Mouse (Mus musculus) spleen, adult 2 months (tissue): ENCODE measurements around the gene Tmem260.

Source experiments
- CTCF ChIP-seq: fragments of 200-500 bp; IDR thresholded peaks from 2 replicates; pipeline ENCODE4 v1.5.1; 2011; ENCODE audit warnings: mild to moderate bottlenecking, inconsistent platforms; ENCODE audit not compliant: insufficient read depth, insufficient read length, insufficient replicate concordance; ENCODE audit errors: extremely low read depth
- POLR2A ChIP-seq: fragments of 200-500 bp; IDR thresholded peaks from 2 replicates; pipeline ENCODE4 v1.6.1; 2011; ENCODE audit warnings: low read depth, low read length, inconsistent platforms

DNA sequence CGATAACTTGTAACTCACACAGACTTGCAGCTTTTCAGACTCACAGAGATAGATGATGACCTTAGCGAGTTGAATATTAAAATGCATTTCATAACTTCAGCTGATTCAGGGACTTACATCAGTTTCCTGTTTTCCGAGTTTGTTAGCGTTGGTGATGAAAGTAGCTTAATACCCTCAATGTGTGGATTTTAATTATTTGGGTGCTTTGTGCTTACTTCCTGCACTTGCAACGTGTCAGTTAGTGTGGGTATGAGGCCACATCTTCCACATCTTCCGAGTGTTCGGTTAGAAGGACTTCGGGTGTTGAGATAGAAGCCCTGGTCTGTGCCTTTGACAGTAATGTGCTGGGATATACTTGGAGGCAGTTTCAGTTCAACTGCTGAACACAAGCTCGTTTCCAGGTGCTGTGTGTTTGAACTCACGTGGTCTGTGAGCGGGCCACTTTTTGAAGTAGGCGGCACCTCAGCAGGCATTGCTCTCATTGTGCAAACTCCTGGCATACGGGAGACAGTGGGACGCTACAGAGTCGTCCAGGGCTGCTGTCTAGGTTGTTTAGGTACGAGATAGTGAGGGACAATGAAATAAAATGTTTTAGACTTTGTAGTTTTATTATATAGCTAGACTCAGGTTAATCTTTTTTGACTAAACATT, 11.5 kb downstream of the Tmem260 start:
- TF ChIP-seq CTCF, result no peak
- no peak for TF ChIP-seq POLR2A
